Mouse (Mus musculus) limb, embryonic 15.5 days (tissue): ENCODE data around the gene Pard3b. TPM values are rescaled to one million over a fixed set of nuclear protein-coding genes. Genes with fewer than 3 reads are reported as not detected.
"Not testable (repeated sequence)": the region's sequence is repeated elsewhere in the genome, so short reads cannot be mapped to it uniquely, and the experiment has no call there.

ENCODE experiments used
- ATAC-seq: fragments of 200-750 bp; cut with Nextera tagmentation; 2 replicates; pipeline ENCODE4 v1.8.0; 2017; ENCODE audit warnings: low read depth, moderate TSS enrichment; ENCODE audit not compliant: insufficient number of reproducible peaks, low FRiP score, low TSS enrichment
- H3K27ac ChIP-seq: fragments of 300-500 bp; sonication (generic); 2 replicates; pipeline ENCODE4 v1.5.1; 2015; ENCODE audit warnings: moderate library complexity, mild to moderate bottlenecking, inconsistent platforms
- H3K27me3 ChIP-seq: fragments of 300-500 bp; sonication (generic); 2 replicates; pipeline ENCODE4 v1.6.1; 2015; ENCODE audit warnings: inconsistent platforms
- H3K36me3 ChIP-seq: fragments of 300-500 bp; sonication (generic); 2 replicates; pipeline ENCODE4 v1.6.1; 2015; ENCODE audit warnings: inconsistent platforms
- H3K4me1 ChIP-seq: fragments of 300-500 bp; sonication (generic); 2 replicates; pipeline ENCODE4 v1.6.1; 2015; ENCODE audit warnings: inconsistent platforms
- H3K4me2 ChIP-seq: fragments of 300-500 bp; sonication (generic); 2 replicates; pipeline ENCODE4 v1.6.1; 2015; ENCODE audit warnings: mild to moderate bottlenecking, inconsistent platforms
- H3K4me3 ChIP-seq: fragments of 300-500 bp; sonication (generic); 2 replicates; pipeline ENCODE4 v1.5.1; 2015; ENCODE audit warnings: mild to moderate bottlenecking, inconsistent platforms
- H3K9ac ChIP-seq: fragments of 300-500 bp; sonication (generic); 2 replicates; pipeline ENCODE4 v1.6.1; 2015; ENCODE audit warnings: inconsistent platforms
- H3K9me3 ChIP-seq: fragments of 300-500 bp; sonication (generic); 2 replicates; pipeline ENCODE4 v1.6.1; 2016; ENCODE audit warnings: inconsistent platforms
- WGBS: fragments of 180-500 bp; shearing (Covaris S2); methylation state at CpG from one replicate; pipeline ENCODE4 v1.1.7; 2015; 5-methylcytosine and 5-hydroxymethylcytosine counted together
- polyA plus RNA-seq: library from polyadenylated mRNA; unstranded; fragments of >200 nt; fragmentation: Nextera tagmentation; extraction: Ambion mirVana; gene quantifications from 2 replicates; pipeline ENCODE4 v1.2.1, GENCODE M21; 2015

Pard3b gene
- polyA plus RNA-seq, 1 experiment from 2014 or later = 17.6 TPM

DNA sequence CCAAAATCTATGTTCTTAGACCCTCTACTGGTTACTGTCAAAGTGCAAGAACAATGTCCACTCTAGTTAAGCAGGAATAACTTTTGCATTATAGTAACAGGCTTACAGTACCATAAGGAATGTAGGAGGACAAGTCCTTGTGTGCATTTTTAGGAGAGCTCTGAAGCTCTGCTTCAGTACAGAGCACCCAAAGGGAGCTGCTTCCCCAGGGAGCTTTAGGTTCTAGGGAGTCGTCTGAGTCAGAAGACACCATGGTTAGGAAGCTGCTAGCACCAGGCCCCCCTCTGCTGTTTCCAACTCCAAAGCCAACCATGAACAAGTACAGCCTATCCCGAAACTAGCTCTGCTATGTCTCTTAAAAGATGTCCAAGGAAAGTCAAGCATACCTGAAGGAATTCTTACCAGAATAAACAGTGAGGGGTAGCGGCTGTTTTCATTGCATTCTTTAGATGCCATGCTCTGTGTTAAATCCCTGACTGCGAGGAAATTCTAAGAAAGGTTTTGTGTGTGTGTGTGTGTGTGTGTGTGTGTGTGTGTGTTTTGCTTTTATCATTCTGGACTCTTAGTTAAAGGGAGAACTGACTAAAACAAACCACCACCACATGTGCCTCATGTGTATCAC lies 941.8 kb downstream of the Pard3b start:
- H3K9me3 ChIP-seq = no peaks in the 10 kb centered on the region
- H3K36me3 ChIP-seq = no peaks in the 10 kb centered on the region
- H3K27ac ChIP-seq = no peak overlapping the region
- H3K4me1 ChIP-seq = no peaks in the 10 kb centered on the region
- H3K27me3 ChIP-seq = no peaks in the 10 kb centered on the region
- H3K4me2 ChIP-seq = no peak overlapping the region
- no peak overlapping the region for H3K4me3 ChIP-seq
- ATAC-seq = no peak
- no peak overlapping the region for H3K9ac ChIP-seq
- 19% methylated on average over 4 of the region's 4 CpGs for WGBS

DNA sequence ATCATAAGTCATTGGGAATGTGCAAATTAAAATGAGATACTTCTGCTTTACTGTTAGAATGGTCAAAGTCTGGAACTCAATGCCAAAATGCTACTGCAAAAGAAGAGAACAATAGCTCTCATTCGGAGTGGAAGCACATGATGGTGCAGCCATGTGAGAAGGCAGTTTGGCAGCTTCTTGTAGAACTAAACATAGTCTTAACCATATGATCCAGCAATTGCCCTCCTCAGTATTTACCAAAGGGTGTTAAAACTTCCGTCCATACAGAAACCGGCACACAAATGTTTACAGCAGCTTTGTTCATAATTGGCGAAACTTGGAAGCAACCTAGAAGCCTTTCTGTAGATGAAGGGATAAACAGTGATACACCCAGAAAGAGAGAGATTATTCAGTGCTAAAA lies 943.9 kb downstream of the Pard3b start:
- no peak overlapping the region for H3K27ac ChIP-seq
- H3K4me1 ChIP-seq = no peaks in the 10 kb centered on the region
- WGBS = 79% methylated on average over 4 of the region's 4 CpGs
- no peak overlapping the region for H3K9ac ChIP-seq
- no peaks in the 10 kb centered on the region for H3K9me3 ChIP-seq
- H3K27me3 ChIP-seq = no peaks in the 10 kb centered on the region
- no peak for ATAC-seq
- no peak overlapping the region for H3K4me2 ChIP-seq
- H3K36me3 ChIP-seq = no peaks in the 10 kb centered on the region
- no peak overlapping the region for H3K4me3 ChIP-seq

DNA sequence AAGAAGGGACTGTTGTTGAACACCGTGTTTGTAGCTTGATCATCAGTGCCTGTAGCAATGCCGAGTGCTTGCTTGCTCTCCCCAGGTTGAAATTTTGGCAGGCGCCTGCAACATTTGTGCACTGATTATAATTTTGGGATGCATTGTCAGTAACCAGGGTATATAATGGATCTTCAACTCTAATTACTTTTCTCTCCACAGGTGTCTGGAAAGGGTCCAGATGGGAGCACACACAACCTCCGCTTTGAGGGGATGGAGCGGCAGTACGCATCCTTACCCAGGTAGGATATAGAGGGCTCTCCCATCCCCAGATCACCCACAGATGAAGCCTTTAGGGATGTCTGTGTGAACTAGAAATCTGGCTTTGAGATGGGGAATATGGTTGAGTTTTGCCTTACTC lies 948.9 kb downstream of the Pard3b start:
- Histone ChIP-seq H3K27ac (no peak overlapping the region), H3K4me3 (no peak overlapping the region), H3K9me3 (no peaks in the 10 kb centered on the region), H3K4me1 (peaks cover 9% of the 10 kb centered on the region), H3K4me2 (no peak overlapping the region), H3K27me3 (no peaks in the 10 kb centered on the region), H3K9ac (no peak overlapping the region), H3K36me3 (no peaks in the 10 kb centered on the region)
- 84% methylated on average over 6 of the region's 6 CpGs for WGBS
- no peak for ATAC-seq

DNA sequence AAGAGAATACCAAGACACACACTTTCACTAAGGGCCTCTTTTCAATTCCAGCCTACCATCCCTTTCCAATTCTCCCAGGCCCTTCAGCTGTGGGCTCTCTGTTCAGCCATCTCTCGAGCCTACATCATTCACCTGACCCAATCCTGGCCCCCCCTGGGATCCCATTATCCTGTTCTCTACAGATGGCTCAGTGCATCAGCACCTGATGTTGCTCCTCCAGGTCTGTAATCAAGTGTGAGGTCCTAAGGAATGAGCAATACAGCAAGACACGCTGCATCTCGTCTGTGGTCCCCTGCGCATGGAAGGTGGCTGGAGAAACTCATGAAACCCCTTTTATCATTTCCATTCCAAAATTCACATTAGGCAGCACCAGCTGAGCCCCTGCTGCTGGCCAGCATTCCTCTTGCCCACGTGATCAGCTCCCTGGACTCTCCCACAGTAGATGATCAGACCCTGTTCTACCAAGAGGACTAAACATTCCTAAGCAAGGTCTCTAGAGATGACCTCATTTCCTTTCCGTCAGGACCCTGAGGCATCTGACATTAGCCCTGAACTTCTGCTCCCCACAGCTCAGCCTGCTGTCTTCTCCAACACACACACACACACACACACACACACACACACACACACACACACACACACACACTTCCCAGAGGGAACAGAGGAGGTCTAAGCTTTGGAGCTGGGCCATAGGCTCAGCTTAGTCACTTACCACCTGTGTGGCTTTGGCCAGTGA lies 952.8 kb downstream of the Pard3b start:
- H3K4me3 ChIP-seq = no peak overlapping the region
- H3K9me3 ChIP-seq = no peaks in the 10 kb centered on the region
- 40% methylated on average over 6 of the region's 6 CpGs for whole genome bisulfite sequencing
- H3K9ac ChIP-seq = no peak overlapping the region
- no peaks in the 10 kb centered on the region for H3K36me3 ChIP-seq
- H3K4me2 ChIP-seq = no peak overlapping the region
- no peak overlapping the region for H3K27ac ChIP-seq
- H3K4me1 ChIP-seq = peaks cover 19% of the 10 kb centered on the region
- H3K27me3 ChIP-seq = no peaks in the 10 kb centered on the region
- ATAC-seq = no peak

DNA sequence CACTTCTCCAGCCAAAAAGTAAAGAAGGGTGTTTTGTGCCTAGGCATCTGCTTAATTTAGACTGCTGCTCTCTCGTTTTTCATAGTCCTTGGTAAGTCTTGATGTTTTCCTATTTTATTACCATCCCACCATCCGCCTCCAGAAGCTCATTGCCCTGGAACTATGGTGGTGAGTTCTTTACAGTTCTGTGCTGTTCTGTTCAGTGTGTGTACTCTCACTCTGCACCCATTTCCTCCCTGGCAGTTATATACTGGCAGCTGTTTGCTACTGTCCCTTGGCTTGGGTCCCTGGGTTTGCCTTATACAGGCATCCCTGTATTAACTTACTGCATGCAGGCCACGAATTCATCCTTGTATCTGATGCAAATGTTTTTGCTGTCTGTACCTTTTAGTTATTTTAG lies 956.8 kb downstream of the Pard3b start:
- Histone ChIP-seq H3K27me3 (no peaks in the 10 kb centered on the region), H3K4me3 (no peak overlapping the region), H3K9ac (no peak overlapping the region), H3K36me3 (no peaks in the 10 kb centered on the region), H3K4me1 (peaks cover 19% of the 10 kb centered on the region), H3K9me3 (no peaks in the 10 kb centered on the region), H3K4me2 (no peak overlapping the region), H3K27ac (no peak overlapping the region)
- 42% methylated on average over 3 of the region's 3 CpGs for WGBS
- ATAC-seq = no peak

- no peak for ATAC-seq
- WGBS = 81% methylated on average over 5 of the region's 5 CpGs
- Histone ChIP-seq H3K27me3 (no peaks in the 10 kb centered on the region), H3K9ac (no peak overlapping the region), H3K4me2 (no peak overlapping the region), H3K4me3 (no peak overlapping the region), H3K4me1 (peaks cover 9% of the 10 kb centered on the region; the same call in 1 of the 2 replicates), H3K27ac (no peak overlapping the region), H3K36me3 (no peaks in the 10 kb centered on the region), H3K9me3 (no peaks in the 10 kb centered on the region)
These were observed 959.3 kb downstream of the Pard3b start for GRCm38 (mm10) chr1:62597751-62598400.

DNA sequence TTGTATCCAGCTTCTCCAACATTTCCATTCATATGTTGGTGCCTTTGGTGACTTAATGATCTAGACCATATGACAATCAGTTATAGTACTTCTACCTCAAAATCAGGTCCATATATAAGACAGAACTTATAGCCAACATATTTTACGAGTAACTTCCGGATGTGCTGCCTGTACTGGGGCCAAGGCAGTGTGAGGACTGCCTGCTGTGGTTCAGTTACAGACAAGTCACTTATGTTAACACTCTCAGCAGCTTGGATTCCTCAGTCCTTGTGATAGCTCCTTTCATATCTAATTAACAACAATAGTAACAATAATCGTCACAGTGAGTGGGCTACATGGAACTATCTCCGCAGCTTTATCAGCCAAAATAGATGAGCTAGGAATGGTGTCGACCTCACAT lies 959.9 kb downstream of the Pard3b start:
- Histone ChIP-seq H3K4me2 (no peak overlapping the region), H3K27ac (no peak overlapping the region), H3K9ac (no peak overlapping the region), H3K4me1 (peaks cover 3% of the 10 kb centered on the region; the same call in 1 of the 2 replicates), H3K4me3 (no peak overlapping the region), H3K27me3 (no peaks in the 10 kb centered on the region), H3K9me3 (no peaks in the 10 kb centered on the region), H3K36me3 (no peaks in the 10 kb centered on the region)
- ATAC-seq = no peak
- WGBS = 83% methylated on average over 5 of the region's 5 CpGs

DNA sequence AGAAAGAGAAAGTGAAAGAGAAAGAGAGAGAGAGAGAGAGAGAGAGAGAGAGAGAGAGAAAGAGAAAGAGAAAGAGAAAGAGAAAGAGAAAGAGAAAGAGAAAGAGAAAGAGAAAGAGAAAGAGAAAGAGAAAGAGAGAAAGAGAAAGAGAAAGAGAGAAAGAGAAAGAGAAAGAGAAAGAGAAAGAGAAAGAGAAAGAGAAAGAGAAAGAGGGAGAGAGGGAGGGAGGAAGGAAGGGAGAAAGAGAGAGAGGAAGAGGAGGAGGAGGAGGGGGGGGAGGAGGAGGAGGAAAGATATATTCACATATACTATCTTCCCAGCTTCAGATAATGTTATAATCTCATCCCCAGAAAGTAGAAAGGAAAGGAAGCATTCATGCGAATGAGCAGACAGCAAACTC lies 966.0 kb downstream of the Pard3b start:
- H3K27me3 ChIP-seq, H3K4me1 ChIP-seq, H3K36me3 ChIP-seq, H3K4me2 ChIP-seq, H3K27ac ChIP-seq, H3K9ac ChIP-seq, H3K9me3 ChIP-seq, H3K4me3 ChIP-seq, ATAC-seq: not testable (repeated sequence)
- 90% methylated on average over 1 of the region's 1 CpGs for WGBS

GRCm38 (mm10) chr1:62618109-62618665 lies 979.6 kb downstream of the Pard3b start:
- Histone ChIP-seq H3K27me3 (no peaks in the 10 kb centered on the region), H3K4me1 (no peaks in the 10 kb centered on the region), H3K9ac (no peak overlapping the region), H3K27ac (no peak overlapping the region), H3K9me3 (no peaks in the 10 kb centered on the region), H3K4me3 (no peak overlapping the region), H3K36me3 (no peaks in the 10 kb centered on the region), H3K4me2 (no peak overlapping the region)
- ATAC-seq = no peak
- WGBS = 47% methylated on average over 3 of the region's 3 CpGs

- no peaks in the 10 kb centered on the region for H3K36me3 ChIP-seq
- no peak for ATAC-seq
- H3K27me3 ChIP-seq = no peaks in the 10 kb centered on the region
- WGBS = 85% methylated on average over 5 of the region's 5 CpGs
- no peak overlapping the region for H3K4me2 ChIP-seq
- H3K27ac ChIP-seq = no peak overlapping the region
- H3K9me3 ChIP-seq = no peaks in the 10 kb centered on the region
- H3K4me3 ChIP-seq = no peak overlapping the region
- H3K4me1 ChIP-seq = no peaks in the 10 kb centered on the region
- no peak overlapping the region for H3K9ac ChIP-seq
These were observed 980.8 kb downstream of the Pard3b start for GRCm38 (mm10) chr1:62619456-62619855.

DNA sequence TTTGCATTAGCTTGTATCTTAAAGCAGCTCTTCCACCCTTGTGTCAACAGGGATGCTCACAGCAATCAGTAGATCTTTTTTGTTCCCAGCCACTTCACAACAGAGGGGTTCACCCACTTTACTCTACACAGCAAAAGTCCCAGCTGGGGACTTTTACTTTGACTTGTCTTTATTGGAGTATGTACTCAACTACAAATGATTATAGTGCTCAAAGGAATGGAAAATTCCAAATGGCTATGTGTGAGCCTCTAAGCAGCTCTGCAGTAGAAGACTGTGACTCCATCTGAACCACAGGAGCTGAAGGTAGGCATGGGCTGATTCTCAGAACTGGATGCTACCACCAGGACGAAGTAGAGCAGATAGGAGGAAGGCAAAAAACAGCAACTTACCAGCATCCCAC lies 983.8 kb downstream of the Pard3b start:
- Histone ChIP-seq H3K4me2 (no peak overlapping the region), H3K9me3 (no peaks in the 10 kb centered on the region), H3K9ac (no peak overlapping the region), H3K27ac (no peak overlapping the region), H3K4me1 (no peaks in the 10 kb centered on the region), H3K27me3 (no peaks in the 10 kb centered on the region), H3K4me3 (no peak overlapping the region), H3K36me3 (no peaks in the 10 kb centered on the region)
- WGBS = 73% methylated on average over 1 of the region's 1 CpGs
- ATAC-seq = no peak

GRCm38 (mm10) chr1:62624166-62624565 lies 985.5 kb downstream of the Pard3b start:
- Histone ChIP-seq H3K36me3 (no peaks in the 10 kb centered on the region), H3K9ac (no peak overlapping the region), H3K4me3 (no peak overlapping the region), H3K4me1 (no peaks in the 10 kb centered on the region), H3K9me3 (no peaks in the 10 kb centered on the region), H3K4me2 (no peak overlapping the region), H3K27me3 (peaks cover 3% of the 10 kb centered on the region; the same call in 1 of the 2 replicates), H3K27ac (no peak overlapping the region)
- WGBS = 85% methylated on average over 2 of the region's 2 CpGs
- no peak for ATAC-seq
